Mouse (Mus musculus): ENCODE measurements around the gene Ddt.

Gene Ddt

GRCm38 (mm10) chr10:75772795-75773664, at the start of gene Ddt:
Ddt (minus strand) TSS chr10:75773414.
- DNase-seq (ENCODE audit: low spot score in 2 of 2): peak; percentile 83 to 91

GRCm38 (mm10) chr10:75822443-75822842, 49.2 kb upstream of the Ddt start, which contains the start of gene Gstt4:
Gstt4 (minus strand) TSS chr10:75822543.
- DNase-seq (ENCODE audit: low spot score in 2 of 2): no peak

DNA sequence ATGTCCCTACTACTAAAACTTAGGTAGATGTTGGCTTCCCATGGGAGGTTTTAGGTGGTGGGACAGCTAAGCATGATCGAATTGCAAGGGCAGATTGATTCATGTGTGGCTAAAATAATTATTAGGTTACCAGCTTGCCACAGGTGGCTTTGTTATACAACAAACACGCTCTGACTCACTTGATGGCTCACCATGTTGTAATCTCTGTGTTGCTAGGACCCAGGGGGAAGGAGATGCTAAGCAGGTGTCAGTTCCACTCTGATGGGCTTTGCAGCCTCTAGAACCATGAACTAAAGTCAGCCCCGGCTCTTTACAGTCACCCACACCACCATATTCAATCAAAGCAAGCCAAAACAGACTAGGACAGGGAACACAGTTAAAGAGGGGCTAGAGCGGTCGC, 46.7 kb upstream of the Ddt start:
- DNase-seq (ENCODE audit: low spot score in 2 of 2): no peak

GRCm38 (mm10) chr10:75818641-75819040, 45.4 kb upstream of the Ddt start:
- no peak for DNase-seq (ENCODE audit: low spot score in 2 of 2)

GRCm38 (mm10) chr10:75804217-75804616, 31.0 kb upstream of the Ddt start:
- DNase-seq (ENCODE audit: low spot score in 2 of 2): no peak

DNA sequence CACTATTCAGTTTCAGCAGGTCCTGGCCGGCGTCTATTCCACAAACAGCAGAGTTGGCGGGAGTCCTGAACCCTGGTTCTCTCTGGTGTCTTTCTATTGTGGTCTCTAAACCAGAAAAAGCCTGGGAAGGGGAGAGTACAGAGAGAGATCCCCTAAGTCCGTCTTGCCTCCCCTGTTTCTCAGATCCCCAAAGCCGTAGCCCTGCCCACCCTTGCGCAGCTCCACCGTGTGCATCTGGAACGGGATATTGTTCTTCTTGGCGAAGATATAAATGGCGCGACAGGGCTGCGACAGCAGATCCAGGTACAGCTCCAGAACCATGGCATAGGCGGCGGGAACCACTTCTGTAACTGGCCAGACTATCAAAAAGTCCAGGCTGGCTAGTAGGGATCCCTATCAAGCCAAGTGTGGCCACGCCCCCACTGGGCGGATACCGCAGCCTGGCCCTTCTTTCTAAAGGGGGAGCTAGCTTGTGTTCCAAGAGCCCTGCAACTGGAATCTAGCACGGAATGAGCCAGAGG, 25.0 kb upstream of the Ddt start, which contains the start of gene Gstt1:
TSS of gene Gstt1 (minus strand) at position 409 of the 521 bp plus-strand sequence.
- DNase-seq (ENCODE audit: low spot score in 2 of 2): peak; percentile 78 to 84

DNA sequence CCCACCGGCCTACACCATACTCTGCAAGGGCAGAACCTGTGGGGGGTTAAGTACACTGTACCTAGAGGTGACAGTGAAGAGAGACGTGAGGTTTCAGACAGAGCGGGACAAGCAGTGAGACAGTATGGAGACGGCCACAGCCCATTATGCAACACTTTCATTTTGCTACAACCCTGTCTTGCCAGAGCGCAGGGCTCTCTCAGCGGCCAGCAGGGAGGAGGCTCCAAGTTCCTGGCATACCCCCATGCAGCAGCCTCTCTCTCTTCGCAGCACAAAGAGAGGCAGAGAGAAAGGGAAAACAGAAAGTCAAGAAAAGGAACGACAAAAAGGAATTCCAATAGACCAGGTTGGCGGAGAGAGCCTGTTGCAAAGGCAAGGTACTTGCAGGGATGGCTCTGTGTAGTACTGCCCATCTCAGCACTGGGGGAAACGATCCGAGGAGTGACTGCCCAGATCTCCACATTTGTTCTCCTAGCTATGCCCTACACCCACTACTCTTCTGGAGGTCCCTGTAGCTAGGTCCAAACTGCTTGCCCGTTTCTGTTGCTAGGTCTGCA, 24.5 kb upstream of the Ddt start:
- peak in 1 of 2 experiments; percentile 72 for DNase-seq (ENCODE audit: low spot score in 2 of 2)

- peak in 1 of 2 experiments; percentile 56 for DNase-seq (ENCODE audit: low spot score in 2 of 2)
These were observed 23.7 kb upstream of the Ddt start for GRCm38 (mm10) chr10:75796731-75797516.

DNA sequence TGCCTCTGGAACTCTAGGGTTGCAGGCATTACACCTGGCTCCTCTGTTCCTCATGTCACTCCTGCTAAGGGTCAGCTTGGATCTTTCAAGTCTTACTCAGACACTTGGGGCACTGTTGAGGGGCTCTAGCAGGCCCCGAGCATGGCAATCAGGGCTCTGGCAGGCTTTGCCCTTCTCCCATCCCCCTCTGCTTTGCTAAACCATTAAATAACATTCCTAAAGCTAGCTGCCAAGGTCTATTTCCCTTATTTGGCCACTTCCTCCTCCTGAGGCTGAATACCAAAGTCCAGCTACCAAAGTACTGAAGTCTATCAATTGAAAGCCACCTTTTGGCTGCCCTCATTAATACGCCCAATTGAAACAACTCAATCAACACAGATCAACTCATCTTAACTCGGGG, 21.7 kb upstream of the Ddt start:
- no peak for DNase-seq (ENCODE audit: low spot score in 2 of 2)

DNA sequence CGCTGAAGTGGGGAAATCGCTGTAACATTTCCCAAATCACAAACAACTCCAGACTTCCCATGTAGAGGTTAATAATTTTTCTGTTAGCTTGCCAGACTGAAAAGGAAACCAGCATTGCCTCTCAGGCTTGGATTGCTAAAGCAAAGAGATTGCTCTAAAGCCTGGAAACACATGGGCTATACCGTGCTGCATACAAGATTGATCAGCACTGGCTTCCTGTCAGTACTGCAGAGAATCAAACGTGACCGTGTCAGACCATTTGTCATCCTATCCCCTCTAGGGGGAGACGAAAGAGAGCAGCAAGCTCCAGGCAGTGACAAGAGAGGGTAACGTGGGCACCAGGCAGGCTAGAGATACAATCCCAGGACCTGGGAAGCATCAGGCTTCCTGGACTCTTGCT, 17.6 kb upstream of the Ddt start:
- peak in 1 of 2 experiments; percentile 57 for DNase-seq (ENCODE audit: low spot score in 2 of 2)

DNA sequence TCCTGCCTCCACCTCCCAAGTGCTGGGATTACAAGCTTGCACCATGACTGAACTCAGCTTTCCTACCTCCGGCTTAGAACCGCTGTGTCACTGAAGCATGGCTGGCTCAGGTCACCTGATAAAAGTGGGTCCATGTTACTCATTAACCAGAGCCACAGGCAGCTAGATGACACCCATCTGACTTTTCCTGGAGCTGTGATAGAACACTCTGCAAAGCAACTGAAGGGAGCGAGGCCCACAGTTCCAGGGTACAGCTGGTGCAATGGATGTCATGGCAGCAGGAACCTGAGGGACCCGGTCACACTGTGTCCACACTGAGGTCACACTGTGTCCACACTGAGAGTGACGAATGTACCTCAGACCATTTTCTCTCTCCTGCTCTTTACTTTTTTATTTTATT, 16.6 kb upstream of the Ddt start:
- no peak for DNase-seq (ENCODE audit: low spot score in 2 of 2)

DNA sequence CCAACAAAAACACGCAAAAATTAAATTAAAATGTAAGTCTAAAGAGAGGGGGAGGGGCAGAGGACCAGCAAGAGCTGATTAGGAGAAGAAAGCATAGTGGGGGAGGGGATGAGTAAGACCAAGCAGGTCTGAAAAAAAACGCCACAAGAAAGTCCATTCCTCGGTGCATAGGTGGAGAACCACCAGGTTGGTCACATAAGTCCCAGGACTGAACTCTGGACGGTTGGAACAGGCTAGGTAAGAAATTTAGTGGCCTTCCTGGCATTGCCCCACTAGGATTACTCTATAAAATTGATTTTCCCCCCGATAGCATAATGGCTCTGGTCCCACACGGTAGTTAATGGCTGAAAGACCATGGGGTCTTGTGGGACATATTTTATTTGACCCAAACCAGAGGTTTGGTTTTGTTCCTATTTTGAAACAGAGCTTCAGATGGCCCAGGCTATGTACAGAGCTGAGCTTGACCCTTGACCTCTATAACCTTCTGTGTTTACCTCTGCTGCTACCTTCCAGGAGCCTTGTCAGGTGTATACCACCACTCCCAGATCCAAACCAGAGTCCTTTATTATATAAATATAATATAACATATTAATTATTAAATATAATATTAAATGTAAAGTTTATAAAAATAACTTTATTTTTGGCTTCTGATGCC, 16.0 kb upstream of the Ddt start:
- no peak for DNase-seq (ENCODE audit: low spot score in 2 of 2)

GRCm38 (mm10) chr10:75788277-75788676, 15.1 kb upstream of the Ddt start:
- DNase-seq (ENCODE audit: low spot score in 2 of 2): no peak

GRCm38 (mm10) chr10:75785442-75785841, 12.2 kb upstream of the Ddt start:
- DNase-seq (ENCODE audit: low spot score in 2 of 2): no peak

GRCm38 (mm10) chr10:75780769-75781578, 7.8 kb upstream of the Ddt start, which contains the start of the genes Gm20441 and Gstt3:
Gm20441 (minus strand) TSS chr10:75780954.
Gstt3 (minus strand) TSS chr10:75781414.
- DNase-seq (ENCODE audit: low spot score in 2 of 2): peak in 1 of 2 experiments; percentile 70

DNA sequence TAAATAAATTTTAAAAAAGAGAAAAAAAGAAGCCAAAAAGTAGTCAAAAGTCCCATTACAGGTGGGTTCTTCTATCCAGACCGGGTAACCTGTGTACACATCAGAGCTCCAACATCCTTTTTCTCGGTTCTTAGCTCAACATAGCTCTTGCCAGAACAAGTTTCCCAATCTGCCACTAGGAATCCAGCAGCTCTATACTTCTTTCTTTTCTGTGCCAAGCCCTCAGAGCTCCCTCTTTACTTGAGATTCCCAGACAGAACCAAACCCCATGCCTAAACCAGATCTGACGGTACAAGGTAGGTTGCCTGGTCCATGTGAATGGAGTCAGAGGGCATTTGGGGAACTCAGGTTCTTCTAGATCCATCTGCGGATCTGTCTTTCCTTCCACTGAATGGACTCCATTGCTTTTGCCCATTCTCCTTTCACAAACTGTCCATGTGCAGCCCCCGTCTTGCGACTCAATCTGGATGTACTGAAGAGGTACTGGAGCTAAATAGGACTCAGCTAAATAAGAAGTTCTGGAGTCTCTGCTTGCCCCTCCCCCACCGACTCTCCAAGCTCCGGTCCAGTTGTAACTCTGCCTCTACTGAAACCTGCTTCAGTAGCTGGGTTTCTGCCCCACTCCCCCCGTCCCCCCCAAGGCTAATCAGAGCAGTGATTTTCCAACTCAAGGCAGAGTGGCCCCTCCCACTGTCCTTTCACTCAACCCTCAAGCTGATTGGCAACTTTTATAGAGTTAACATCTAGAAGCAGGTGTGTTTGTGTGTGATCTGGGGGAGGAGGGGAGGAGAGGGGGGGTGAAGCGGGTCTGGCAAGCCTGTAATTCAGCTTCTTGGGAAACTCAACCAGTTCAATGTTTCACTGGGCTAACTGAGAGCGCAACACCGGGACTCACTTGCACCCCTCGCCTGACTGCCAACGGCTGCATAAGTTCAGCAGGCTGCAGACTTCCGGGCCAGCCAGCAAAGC, 6.3 kb upstream of the Ddt start:
- DNase-seq (ENCODE audit: low spot score in 2 of 2): peak in 1 of 2 experiments; percentile 53

GRCm38 (mm10) chr10:75777885-75778284, 4.7 kb upstream of the Ddt start:
- no peak for DNase-seq (ENCODE audit: low spot score in 2 of 2)

DNA sequence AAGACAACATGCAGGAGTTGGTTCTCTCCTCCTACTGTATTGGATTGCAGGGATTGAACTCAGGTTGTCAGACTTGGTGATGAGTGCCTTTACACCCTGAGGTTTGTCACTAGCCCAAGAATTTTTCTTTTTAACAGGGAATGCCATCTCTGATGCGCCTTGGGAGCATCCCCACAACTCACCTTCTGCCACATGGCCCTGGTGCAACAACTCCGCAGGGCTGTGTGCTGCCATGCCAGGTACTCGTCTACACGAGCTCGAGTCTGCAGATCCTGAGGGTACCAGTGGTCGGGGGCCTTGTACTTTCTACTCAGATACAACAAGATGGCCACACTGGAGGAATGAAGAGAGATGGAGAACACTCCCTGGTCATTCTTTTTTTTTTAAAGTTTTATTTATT, 3.3 kb upstream of the Ddt start:
- DNase-seq (ENCODE audit: low spot score in 2 of 2): no peak

- DNase-seq (ENCODE audit: low spot score in 2 of 2): no peak
These were observed 1.4 kb upstream of the Ddt start for GRCm38 (mm10) chr10:75774587-75774986.

Data from spleen, postnatal 4 days (tissue).